ENCODE assay signal across 29 mouse cellular contexts in genomic region chr4:128407084-128407845, GRCm38 (mm10).
DNase-seq lines count a peak whose midpoint lies in the region; ATAC-seq and TF ChIP-seq lines count a peak whose summit lies in the region.
"Had no signal": no experiment of that assay in that cellular context is flagged by ENCODE, and none has a peak within 500 bp of the region (broad histone marks: within the 10 kb centered on the region; RNA-seq: fewer than 3 reads in every experiment).

No protein-coding gene starts in this region.

- no peak overlapping the region for H3K4me3 ChIP-seq in forebrain, embryonic 16.5 days (replicated peaks; ENCODE audit: low read length)
- H3K4me3 ChIP-seq in forebrain, embryonic 13.5 days: no peak overlapping the region
- H3K4me3 ChIP-seq in lung, embryonic 14.5 days (ENCODE audit: low read depth, low read length): no peak overlapping the region
- H3K4me3 ChIP-seq in hindbrain, embryonic 15.5 days: no peak overlapping the region
- H3K4me3 ChIP-seq: embryonic facial prominence, embryonic 12.5 days; kidney, embryonic 15.5 days; layer of hippocampus, adult 2 months; left cerebral cortex, adult 2 months; liver, embryonic 12.5 days; neural tube, embryonic 12.5 days had no signal

- no peak overlapping the region for H3K4me2 ChIP-seq in forebrain, embryonic 16.5 days (ENCODE audit: low read length)
- no peak overlapping the region for H3K4me2 ChIP-seq in forebrain, embryonic 13.5 days
- no peak overlapping the region for H3K4me2 ChIP-seq in lung, embryonic 14.5 days
- H3K4me2 ChIP-seq in hindbrain, embryonic 15.5 days: no peak overlapping the region
- H3K4me2 ChIP-seq: embryonic facial prominence, embryonic 12.5 days; heart, embryonic 11.5 days; kidney, embryonic 15.5 days; liver, embryonic 12.5 days; neural tube, embryonic 12.5 days had no signal

- peak overlapping the region; percentile 25; the same call in 1 of the 2 replicates for H3K9ac ChIP-seq in forebrain, embryonic 16.5 days (replicated peaks; ENCODE audit: low read depth, low read length)
- no peak overlapping the region for H3K9ac ChIP-seq in forebrain, embryonic 13.5 days
- H3K9ac ChIP-seq in lung, embryonic 14.5 days: no peak overlapping the region
- no peak overlapping the region for H3K9ac ChIP-seq in hindbrain, embryonic 15.5 days
- H3K9ac ChIP-seq: embryonic facial prominence, embryonic 12.5 days; kidney, embryonic 15.5 days; liver, embryonic 12.5 days; liver, postnatal 0 days; neural tube, embryonic 12.5 days had no signal

- peak; percentile 30 for DNase-seq in lung, embryonic 14.5 days
- DNase-seq in lung, postnatal 36 days: no peak
- peak; percentile 58 for DNase-seq in brain, embryonic 14.5 days (ENCODE audit: low read depth)
- DNase-seq in right cerebral cortex, postnatal 10 days (ENCODE audit: low spot score in 2 of 2): no peak
- no peak for DNase-seq in c-Kit-positive CD71-positive TER-119-positive erythroid progenitor cells, embryonic 14.5 days (ENCODE audit: low spot score)
- DNase-seq: adrenal gland, postnatal 14 days; cerebellum, adult 18-20 months; embryo, embryonic 11 days; gastrocnemius, postnatal 36 days; heart, adult 18-20 months; heart, postnatal 36 days; kidney, adult 18-20 months; kidney, postnatal 36 days; liver, postnatal 0 days; right cerebral cortex, postnatal 14 days had no signal

- WGBS in forebrain, embryonic 16.5 days: 39% methylated on average over 9 of the region's 9 CpGs
- 53% methylated on average over 9 of the region's 9 CpGs for WGBS in forebrain, embryonic 13.5 days
- 71% methylated on average over 9 of the region's 9 CpGs for WGBS in lung, embryonic 14.5 days
- 48% methylated on average over 9 of the region's 9 CpGs for WGBS in hindbrain, embryonic 15.5 days

- H3K9me3 ChIP-seq in forebrain, embryonic 16.5 days (ENCODE audit: control insufficient read depth, low read length): no peaks in the 10 kb centered on the region
- H3K9me3 ChIP-seq in forebrain, embryonic 13.5 days (replicated peaks): 0 out of 2 replicates have a peak, but pooled peaks cover 4% of the 10 kb centered on the region
- H3K9me3 ChIP-seq in lung, embryonic 14.5 days (ENCODE audit: low read depth, low read length): no peaks in the 10 kb centered on the region
- H3K9me3 ChIP-seq in hindbrain, embryonic 15.5 days: no peaks in the 10 kb centered on the region
- H3K9me3 ChIP-seq: embryonic facial prominence, embryonic 12.5 days; kidney, embryonic 15.5 days; neural tube, embryonic 12.5 days had no signal

- no peaks in the 10 kb centered on the region for H3K27me3 ChIP-seq in forebrain, embryonic 16.5 days (replicated peaks; ENCODE audit: control insufficient read depth, insufficient read depth, low read length)
- no peaks in the 10 kb centered on the region for H3K27me3 ChIP-seq in forebrain, embryonic 13.5 days
- no peaks in the 10 kb centered on the region for H3K27me3 ChIP-seq in lung, embryonic 14.5 days (ENCODE audit: insufficient read depth, low read length)
- no peaks in the 10 kb centered on the region for H3K27me3 ChIP-seq in hindbrain, embryonic 15.5 days
- H3K27me3 ChIP-seq: embryonic facial prominence, embryonic 12.5 days; kidney, embryonic 15.5 days; liver, embryonic 12.5 days; neural tube, embryonic 12.5 days had no signal

- 0 out of 2 replicates have a peak, but pooled peaks cover 3% of the 10 kb centered on the region for H3K36me3 ChIP-seq in forebrain, embryonic 16.5 days (ENCODE audit: control insufficient read depth, insufficient read depth)
- H3K36me3 ChIP-seq in forebrain, embryonic 13.5 days (ENCODE audit: poor library complexity, severe bottlenecking): no peaks in the 10 kb centered on the region
- no peaks in the 10 kb centered on the region for H3K36me3 ChIP-seq in lung, embryonic 14.5 days (ENCODE audit: insufficient read depth)
- peaks cover 10% of the 10 kb centered on the region; the same call in 1 of the 2 replicates for H3K36me3 ChIP-seq in hindbrain, embryonic 15.5 days
- H3K36me3 ChIP-seq: embryonic facial prominence, embryonic 12.5 days; kidney, embryonic 15.5 days; liver, embryonic 12.5 days; neural tube, embryonic 12.5 days had no signal

- H3K4me1 ChIP-seq in forebrain, embryonic 16.5 days (replicated peaks; ENCODE audit: control insufficient read depth, insufficient read depth, low read length): peaks cover 12% of the 10 kb centered on the region
- no peaks in the 10 kb centered on the region; the same call in 1 of the 2 replicates for H3K4me1 ChIP-seq in forebrain, embryonic 13.5 days
- H3K4me1 ChIP-seq in lung, embryonic 14.5 days (ENCODE audit: insufficient read depth): no peaks in the 10 kb centered on the region
- peaks cover 12% of the 10 kb centered on the region for H3K4me1 ChIP-seq in hindbrain, embryonic 15.5 days (replicated peaks)
- H3K4me1 ChIP-seq: embryonic facial prominence, embryonic 12.5 days; kidney, embryonic 15.5 days; liver, embryonic 12.5 days; neural tube, embryonic 12.5 days had no signal

- TF ChIP-seq CTCF in lung, embryonic 14.5 days (IDR thresholded peaks at IDR 0.05; ENCODE audit: low read depth): no peak
- no peak for TF ChIP-seq CTCF in brain, embryonic 14.5 days (IDR thresholded peaks at IDR 0.05; ENCODE audit: borderline replicate concordance, extremely low read depth, insufficient read depth, insufficient read length)

- no peak for ATAC-seq in forebrain, embryonic 16.5 days
- ATAC-seq in forebrain, embryonic 13.5 days: no peak
- no peak for ATAC-seq in lung, embryonic 14.5 days (ENCODE audit: insufficient read depth)
- ATAC-seq in hindbrain, embryonic 15.5 days (ENCODE audit: low FRiP score, low read depth): no peak
- ATAC-seq: CD4-positive, CD25-positive, alpha-beta regulatory T cell, adult 4 months; inflammation-experienced regulatory T-cells, adult 6 months; liver, embryonic 12.5 days; liver, postnatal 0 days; lung, postnatal 0 days had no signal

- H3K27ac ChIP-seq in forebrain, embryonic 16.5 days (ENCODE audit: low read length): no peak overlapping the region
- no peak overlapping the region for H3K27ac ChIP-seq in forebrain, embryonic 13.5 days
- no peak overlapping the region for H3K27ac ChIP-seq in lung, embryonic 14.5 days (ENCODE audit: low read depth)
- H3K27ac ChIP-seq in hindbrain, embryonic 15.5 days (replicated peaks): peak overlapping the region; percentile 55
- H3K27ac ChIP-seq: embryonic facial prominence, embryonic 12.5 days; kidney, embryonic 15.5 days; layer of hippocampus, adult 2 months; left cerebral cortex, adult 2 months; liver, embryonic 12.5 days; macrophage; neural tube, embryonic 12.5 days had no signal

- TF ChIP-seq POLR2A in brain, embryonic 14.5 days (IDR thresholded peaks at IDR 0.05; ENCODE audit: borderline replicate concordance, extremely low read depth, insufficient read depth, insufficient read length, poor library complexity, severe bottlenecking): no peak

Comparison
In these comparisons a context has a peak if more than half of its experiments do, and no peak if none do; other contexts are left out.
1. DNase-seq: peak in lung, embryonic 14.5 days (single experiment) and brain, embryonic 14.5 days (single experiment); none in lung, postnatal 36 days (single experiment), right cerebral cortex, postnatal 10 days (0 of 2) and c-Kit-positive CD71-positive TER-119-positive erythroid progenitor cells, embryonic 14.5 days (single experiment).